Mouse (Mus musculus): Measurements from ENCODE around the gene Slc7a14. TPM values are rescaled to one million over a fixed set of nuclear protein-coding genes. Genes with fewer than 3 reads are reported as not detected.

Gene Slc7a14
- polyA plus RNA-seq (2015; fragmentation: Nextera tagmentation; extraction: Ambion mirVana): 6.8 and 8.2 TPM in 2 replicates

DNA sequence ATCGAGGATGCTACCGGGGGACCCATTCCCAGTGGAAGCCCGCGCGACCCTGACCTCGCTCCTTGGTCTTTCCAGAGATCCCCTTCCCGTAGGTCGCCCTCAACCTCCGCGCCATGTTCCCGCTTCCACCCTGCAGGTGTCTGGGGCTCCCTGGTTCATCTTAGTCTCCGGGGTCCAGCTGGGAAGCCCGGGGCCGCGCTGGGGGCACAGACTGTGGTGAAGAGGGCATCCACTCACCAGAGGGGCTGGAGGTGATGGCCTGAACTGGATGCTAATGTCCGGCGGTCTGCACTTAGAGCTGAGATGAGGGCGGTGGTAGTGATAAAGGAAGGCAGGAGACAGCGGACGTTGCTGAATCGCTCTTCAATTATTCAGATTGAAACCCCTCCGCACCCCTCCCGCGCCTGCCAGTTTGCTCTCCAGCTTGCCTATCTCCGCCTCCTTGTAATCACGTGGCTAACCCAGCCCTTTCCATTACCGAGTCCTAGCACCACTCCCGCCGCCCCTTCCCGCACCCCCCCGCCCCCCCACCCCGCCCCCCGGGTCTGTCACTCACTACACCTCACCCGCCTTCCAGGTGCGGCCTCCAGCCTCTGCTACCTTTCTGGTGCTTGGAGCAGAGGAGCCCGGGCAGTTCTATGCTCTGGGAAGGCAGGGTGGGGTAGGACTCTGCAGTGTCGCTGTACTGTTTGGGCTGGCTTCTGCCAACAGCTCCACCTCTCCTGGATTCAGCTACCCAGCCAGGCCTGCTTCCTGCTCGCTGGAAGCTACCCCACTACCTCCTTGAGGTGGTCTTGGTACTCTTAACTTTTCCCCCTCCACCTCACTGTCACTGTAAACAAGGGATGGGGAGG lies at the start of gene Slc7a14:
Slc7a14 (minus strand) TSS at position 445 of the 854 bp plus-strand sequence.
- H3K36me3 ChIP-seq (ENCODE audit: control insufficient read depth, insufficient read depth, low read length): no peaks in the 10 kb centered on the region
- ATAC-seq: peak; percentile 96
- H3K9ac ChIP-seq (ENCODE audit: low read depth, low read length): peak within 1 kb of the TSS; percentile 75
- H3K4me1 ChIP-seq (ENCODE audit: control insufficient read depth, insufficient read depth, low read depth, low read length): peaks cover 4% of the 10 kb centered on the region; the same call in 1 of the 2 replicates
- peak within 1 kb of the TSS; percentile 86 for H3K27ac ChIP-seq (ENCODE audit: low read depth, low read length)
- H3K4me2 ChIP-seq (ENCODE audit: low read length): peak within 1 kb of the TSS; percentile 66
- no peaks in the 10 kb centered on the region for H3K9me3 ChIP-seq (ENCODE audit: control insufficient read depth, low read length)
- no peaks in the 10 kb centered on the region for H3K27me3 ChIP-seq (replicated peaks; ENCODE audit: control insufficient read depth, insufficient read depth, low read length)
- WGBS: under 1% methylated on average over 33 of the region's 38 CpGs
- H3K4me3 ChIP-seq (ENCODE audit: low read length): peak within 1 kb of the TSS; percentile 66

- H3K27ac ChIP-seq (ENCODE audit: low read depth, low read length): no peak overlapping the region
- WGBS: 68% methylated on average over 4 of the region's 4 CpGs
- H3K4me1 ChIP-seq (ENCODE audit: control insufficient read depth, insufficient read depth, low read depth, low read length): no peaks in the 10 kb centered on the region
- ATAC-seq: no peak
- no peak overlapping the region for H3K4me3 ChIP-seq (ENCODE audit: low read length)
- no peak overlapping the region for H3K4me2 ChIP-seq (ENCODE audit: low read length)
- no peaks in the 10 kb centered on the region for H3K36me3 ChIP-seq (ENCODE audit: control insufficient read depth, insufficient read depth, low read length)
- no peak overlapping the region for H3K9ac ChIP-seq (ENCODE audit: low read depth, low read length)
- H3K27me3 ChIP-seq (replicated peaks; ENCODE audit: control insufficient read depth, insufficient read depth, low read length): no peaks in the 10 kb centered on the region
- H3K9me3 ChIP-seq (ENCODE audit: control insufficient read depth, low read length): no peaks in the 10 kb centered on the region
Measured at GRCm38 (mm10) chr3:31346540-31346939, 36.4 kb upstream of the Slc7a14 start.

GRCm38 (mm10) chr3:31345766-31346165 lies 35.6 kb upstream of the Slc7a14 start:
- Histone ChIP-seq H3K36me3 (ENCODE audit: control insufficient read depth, insufficient read depth, low read length) (no peaks in the 10 kb centered on the region), H3K4me3 (ENCODE audit: low read length) (no peak overlapping the region), H3K9ac (ENCODE audit: low read depth, low read length) (no peak overlapping the region), H3K4me1 (ENCODE audit: control insufficient read depth, insufficient read depth, low read depth, low read length) (no peaks in the 10 kb centered on the region), H3K27ac (ENCODE audit: low read depth, low read length) (no peak overlapping the region), H3K27me3 (replicated peaks; ENCODE audit: control insufficient read depth, insufficient read depth, low read length) (no peaks in the 10 kb centered on the region), H3K4me2 (ENCODE audit: low read length) (no peak overlapping the region), H3K9me3 (ENCODE audit: control insufficient read depth, low read length) (no peaks in the 10 kb centered on the region)
- no peak for ATAC-seq
- whole genome bisulfite sequencing: 67% methylated on average over 4 of the region's 4 CpGs

- Histone ChIP-seq H3K9ac (ENCODE audit: low read depth, low read length) (no peak overlapping the region), H3K27ac (ENCODE audit: low read depth, low read length) (no peak overlapping the region), H3K9me3 (ENCODE audit: control insufficient read depth, low read length) (no peaks in the 10 kb centered on the region), H3K4me3 (ENCODE audit: low read length) (no peak overlapping the region), H3K4me2 (ENCODE audit: low read length) (no peak overlapping the region), H3K36me3 (ENCODE audit: control insufficient read depth, insufficient read depth, low read length) (no peaks in the 10 kb centered on the region), H3K4me1 (ENCODE audit: control insufficient read depth, insufficient read depth, low read depth, low read length) (no peaks in the 10 kb centered on the region), H3K27me3 (replicated peaks; ENCODE audit: control insufficient read depth, insufficient read depth, low read length) (no peaks in the 10 kb centered on the region)
- WGBS: 82% methylated on average over 3 of the region's 3 CpGs
- ATAC-seq: no peak
Measured at GRCm38 (mm10) chr3:31339236-31339635, 29.1 kb upstream of the Slc7a14 start.

- H3K27me3 ChIP-seq (replicated peaks; ENCODE audit: control insufficient read depth, insufficient read depth, low read length): no peaks in the 10 kb centered on the region
- H3K4me3 ChIP-seq (ENCODE audit: low read length): no peak overlapping the region
- H3K9me3 ChIP-seq (ENCODE audit: control insufficient read depth, low read length): no peaks in the 10 kb centered on the region
- H3K4me1 ChIP-seq (ENCODE audit: control insufficient read depth, insufficient read depth, low read depth, low read length): no peaks in the 10 kb centered on the region
- H3K4me2 ChIP-seq (ENCODE audit: low read length): no peak overlapping the region
- no peak for ATAC-seq
- no peaks in the 10 kb centered on the region for H3K36me3 ChIP-seq (ENCODE audit: control insufficient read depth, insufficient read depth, low read length)
- 72% methylated on average over 7 of the region's 7 CpGs for WGBS
- no peak overlapping the region for H3K27ac ChIP-seq (ENCODE audit: low read depth, low read length)
- no peak overlapping the region for H3K9ac ChIP-seq (ENCODE audit: low read depth, low read length)
Measured at GRCm38 (mm10) chr3:31328237-31328836, 18.2 kb upstream of the Slc7a14 start.

- Histone ChIP-seq H3K27me3 (replicated peaks; ENCODE audit: control insufficient read depth, insufficient read depth, low read length) (no peaks in the 10 kb centered on the region), H3K4me2 (ENCODE audit: low read length) (no peak overlapping the region)
- 92% methylated on average over 5 of the region's 5 CpGs for WGBS
Measured at GRCm38 (mm10) chr3:31327791-31328190, 17.6 kb upstream of the Slc7a14 start.

GRCm38 (mm10) chr3:31324231-31324654 lies 14.1 kb upstream of the Slc7a14 start:
- ATAC-seq: 0 out of 2 replicates have a peak, but pooled peaks have one; percentile 54
- Histone ChIP-seq H3K27me3 (replicated peaks; ENCODE audit: control insufficient read depth, insufficient read depth, low read length) (no peaks in the 10 kb centered on the region), H3K27ac (ENCODE audit: low read depth, low read length) (no peak overlapping the region), H3K4me1 (ENCODE audit: control insufficient read depth, insufficient read depth, low read depth, low read length) (no peaks in the 10 kb centered on the region), H3K36me3 (ENCODE audit: control insufficient read depth, insufficient read depth, low read length) (no peaks in the 10 kb centered on the region), H3K4me2 (ENCODE audit: low read length) (no peak overlapping the region), H3K9ac (ENCODE audit: low read depth, low read length) (no peak overlapping the region), H3K4me3 (ENCODE audit: low read length) (no peak overlapping the region), H3K9me3 (ENCODE audit: control insufficient read depth, low read length) (no peaks in the 10 kb centered on the region)
- 64% methylated on average over 3 of the region's 3 CpGs for WGBS

More at GRCm38 (mm10) chr3:31327791-31328190, 17.6 kb upstream of the Slc7a14 start:
- Histone ChIP-seq H3K4me3 (ENCODE audit: low read length) (no peak overlapping the region), H3K4me1 (ENCODE audit: control insufficient read depth, insufficient read depth, low read depth, low read length) (no peaks in the 10 kb centered on the region), H3K27ac (ENCODE audit: low read depth, low read length) (no peak overlapping the region), H3K36me3 (ENCODE audit: control insufficient read depth, insufficient read depth, low read length) (no peaks in the 10 kb centered on the region), H3K9me3 (ENCODE audit: control insufficient read depth, low read length) (no peaks in the 10 kb centered on the region), H3K9ac (ENCODE audit: low read depth, low read length) (no peak overlapping the region)
- ATAC-seq: no peak

DNA sequence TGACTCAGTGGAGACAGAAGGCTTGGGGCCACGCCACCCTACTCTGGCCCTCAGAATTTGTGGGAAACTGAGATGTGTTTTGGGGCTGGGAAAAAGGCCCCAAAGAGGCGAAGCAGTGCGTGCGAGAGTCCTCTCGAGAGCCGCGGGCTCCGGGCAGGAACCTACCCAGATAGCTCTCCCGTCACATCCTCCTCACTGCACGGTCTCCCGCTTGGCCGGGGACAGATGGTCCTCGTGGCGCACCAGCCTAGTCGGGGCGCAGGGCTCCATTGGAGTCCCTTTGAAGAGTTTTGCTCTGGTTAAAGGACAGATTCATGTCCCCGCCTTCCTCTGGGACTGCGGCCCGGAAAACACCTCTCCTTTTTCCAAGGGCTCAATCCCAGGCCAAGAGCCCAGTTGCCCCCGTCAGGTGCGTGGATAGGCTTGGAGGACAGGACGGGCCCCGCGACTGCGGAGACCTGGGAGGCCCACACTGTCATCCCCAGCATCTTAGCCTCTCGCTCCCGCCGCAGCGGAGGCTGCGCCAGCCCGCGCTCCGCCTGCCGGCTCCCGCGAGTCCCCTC lies 726 bp downstream of the Slc7a14 start:
- Histone ChIP-seq H3K4me1 (ENCODE audit: control insufficient read depth, insufficient read depth, low read depth, low read length) (peaks cover 4% of the 10 kb centered on the region; the same call in 1 of the 2 replicates), H3K27ac (ENCODE audit: low read depth, low read length) (peak overlapping the region; percentile 86), H3K9ac (ENCODE audit: low read depth, low read length) (peak overlapping the region; percentile 75), H3K36me3 (ENCODE audit: control insufficient read depth, insufficient read depth, low read length) (no peaks in the 10 kb centered on the region), H3K4me2 (ENCODE audit: low read length) (peak overlapping the region; percentile 66), H3K9me3 (ENCODE audit: control insufficient read depth, low read length) (no peaks in the 10 kb centered on the region), H3K27me3 (replicated peaks; ENCODE audit: control insufficient read depth, insufficient read depth, low read length) (no peaks in the 10 kb centered on the region), H3K4me3 (ENCODE audit: low read length) (peak overlapping the region; percentile 66)
- WGBS: 1% methylated on average over 36 of the region's 36 CpGs
- peak; percentile 71 for ATAC-seq

DNA sequence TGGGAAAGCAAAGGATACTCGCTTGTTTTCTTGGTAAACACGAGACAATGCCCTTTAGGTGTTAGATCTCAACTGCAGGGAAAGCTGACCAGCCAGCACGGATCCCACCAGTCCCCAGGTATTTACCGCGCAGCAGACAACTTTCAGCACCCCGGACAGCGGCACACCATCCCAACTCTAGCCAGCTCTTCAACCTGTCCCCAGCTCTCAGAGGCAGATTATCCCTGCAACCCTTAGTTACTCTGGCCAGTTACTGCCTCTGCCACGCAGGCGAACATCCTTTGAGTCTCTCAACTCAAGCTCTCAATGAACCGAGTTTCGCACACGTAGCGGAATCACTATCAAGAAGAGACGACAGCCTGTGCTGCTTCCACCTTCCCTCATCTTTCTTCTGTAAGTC lies 1.3 kb downstream of the Slc7a14 start:
- no peaks in the 10 kb centered on the region for H3K9me3 ChIP-seq (ENCODE audit: control insufficient read depth, low read length)
- H3K27ac ChIP-seq (ENCODE audit: low read depth, low read length): peak overlapping the region; percentile 21; the same call in 1 of the 2 replicates
- no peaks in the 10 kb centered on the region for H3K27me3 ChIP-seq (replicated peaks; ENCODE audit: control insufficient read depth, insufficient read depth, low read length)
- peak overlapping the region; percentile 75 for H3K9ac ChIP-seq (ENCODE audit: low read depth, low read length)
- peaks cover 4% of the 10 kb centered on the region; the same call in 1 of the 2 replicates for H3K4me1 ChIP-seq (ENCODE audit: control insufficient read depth, insufficient read depth, low read depth, low read length)
- H3K4me3 ChIP-seq (ENCODE audit: low read length): peak overlapping the region; percentile 66
- ATAC-seq: 0 out of 2 replicates have a peak, but pooled peaks have one; percentile 2
- H3K36me3 ChIP-seq (ENCODE audit: control insufficient read depth, insufficient read depth, low read length): no peaks in the 10 kb centered on the region
- H3K4me2 ChIP-seq (ENCODE audit: low read length): peak overlapping the region; percentile 66
- 2% methylated on average over 14 of the region's 14 CpGs for WGBS
